Mouse (Mus musculus) spleen, adult 2 months (tissue): ENCODE results near the gene Serpina3k. TPM values are rescaled to one million over a fixed set of nuclear protein-coding genes. Genes with fewer than 3 reads are reported as not detected.
"Not testable (repeated sequence)": the region's sequence is repeated elsewhere in the genome, so short reads cannot be mapped to it uniquely, and the experiment has no call there.

Experiments used
- DNase-seq, 2 experiments: peaks; one replicate each; pipeline versions ENCODE4 v3.0.0 to v3.0.0-alpha.2; 2012 to 2021; ENCODE audit warnings: low spot score in 2 of 2, low read depth in 1 of 2
- H3K27ac ChIP-seq: fragments of 200-500 bp; 2 replicates; pipeline ENCODE4 v1.5.1; 2012; ENCODE audit warnings: low read length, inconsistent platforms; ENCODE audit not compliant: insufficient read depth
- H3K27me3 ChIP-seq: fragments of 200-500 bp; 2 replicates; pipeline ENCODE4 v1.6.1; 2012; ENCODE audit warnings: mild to moderate bottlenecking, moderate library complexity, low read length, inconsistent platforms; ENCODE audit not compliant: control insufficient read depth, insufficient read depth
- H3K36me3 ChIP-seq: fragments of 200-500 bp; 2 replicates; pipeline ENCODE4 v1.6.1; 2012; ENCODE audit warnings: mild to moderate bottlenecking, low read length, inconsistent platforms; ENCODE audit not compliant: control insufficient read depth, insufficient read depth
- H3K4me1 ChIP-seq: fragments of 200-500 bp; 2 replicates; pipeline ENCODE4 v1.6.1; 2011; ENCODE audit warnings: inconsistent platforms; ENCODE audit not compliant: control insufficient read depth, insufficient read depth, insufficient read length
- H3K4me3 ChIP-seq: fragments of 200-500 bp; 2 replicates; pipeline ENCODE4 v1.5.1; 2011; ENCODE audit warnings: mild to moderate bottlenecking, inconsistent platforms; ENCODE audit not compliant: insufficient read depth, insufficient read length; ENCODE audit errors: extremely low read depth
- CTCF ChIP-seq: fragments of 200-500 bp; IDR thresholded peaks from 2 replicates; pipeline ENCODE4 v1.5.1; 2011; ENCODE audit warnings: mild to moderate bottlenecking, inconsistent platforms; ENCODE audit not compliant: insufficient read depth, insufficient read length, insufficient replicate concordance; ENCODE audit errors: extremely low read depth
- POLR2A ChIP-seq: fragments of 200-500 bp; IDR thresholded peaks from 2 replicates; pipeline ENCODE4 v1.6.1; 2011; ENCODE audit warnings: low read depth, low read length, inconsistent platforms
- WGBS: fragments of 180-500 bp; shearing (Covaris S2); methylation state at CpG from one replicate; pipeline ENCODE4 v1.1.7; 2018; 5-methylcytosine and 5-hydroxymethylcytosine counted together
- polyA plus RNA-seq: library from polyadenylated mRNA; depleted of rRNA; stranded (reverse); fragments of >200 nt; gene quantifications from 2 replicates; pipeline ENCODE4 v1.2.3, GENCODE M21; 2012

Gene Serpina3k
- polyA plus RNA-seq, 1 experiment, result 0.05 TPM

- Histone ChIP-seq H3K36me3 (no peaks in the 10 kb centered on the region), H3K27me3 (no peaks in the 10 kb centered on the region), H3K4me1 (no peaks in the 10 kb centered on the region), H3K4me3 (no peak overlapping the region), H3K27ac (no peak overlapping the region)
- WGBS, result 30% methylated on average over 3 of the region's 3 CpGs
- TF ChIP-seq POLR2A, result no peak
- TF ChIP-seq CTCF, result no peak
- no peak for DNase-seq
Observed at GRCm38 (mm10) chr12:104356006-104356405, 17.7 kb downstream of the Serpina3k start.

GRCm38 (mm10) chr12:104369986-104370385 lies 31.7 kb downstream of the Serpina3k start:
- no peak overlapping the region for H3K4me3 ChIP-seq
- no peaks in the 10 kb centered on the region for H3K36me3 ChIP-seq
- H3K27ac ChIP-seq, result no peak overlapping the region
- TF ChIP-seq POLR2A (no peak), CTCF (no peak)
- H3K4me1 ChIP-seq, result no peaks in the 10 kb centered on the region
- DNase-seq, result no peak
- no peaks in the 10 kb centered on the region for H3K27me3 ChIP-seq
- whole genome bisulfite sequencing, result 81% methylated on average over 3 of the region's 3 CpGs

GRCm38 (mm10) chr12:104377179-104377578 lies 38.9 kb downstream of the Serpina3k start:
- H3K27me3 ChIP-seq, H3K4me1 ChIP-seq, H3K4me3 ChIP-seq, DNase-seq, H3K27ac ChIP-seq, H3K36me3 ChIP-seq: not testable (repeated sequence)
- 82% methylated on average over 5 of the region's 5 CpGs for WGBS

GRCm38 (mm10) chr12:104378351-104378750 lies 40.1 kb downstream of the Serpina3k start:
- H3K4me3 ChIP-seq, H3K4me1 ChIP-seq, H3K27me3 ChIP-seq, H3K27ac ChIP-seq, H3K36me3 ChIP-seq, DNase-seq: not testable (repeated sequence)
- 95% methylated on average over 2 of the region's 2 CpGs for WGBS

GRCm38 (mm10) chr12:104378815-104379214 lies 40.5 kb downstream of the Serpina3k start:
- DNase-seq, H3K4me3 ChIP-seq, H3K4me1 ChIP-seq, H3K36me3 ChIP-seq, H3K27me3 ChIP-seq, H3K27ac ChIP-seq: not testable (repeated sequence)
- 65% methylated on average over 5 of the region's 5 CpGs for WGBS

GRCm38 (mm10) chr12:104379856-104380255 lies 41.6 kb downstream of the Serpina3k start:
- no peaks in the 10 kb centered on the region for H3K4me1 ChIP-seq
- H3K27me3 ChIP-seq, result no peaks in the 10 kb centered on the region
- DNase-seq, result no peak
- no peak overlapping the region for H3K4me3 ChIP-seq
- no peak overlapping the region for H3K27ac ChIP-seq
- WGBS, result 94% methylated on average over 11 of the region's 11 CpGs
- H3K36me3 ChIP-seq, result no peaks in the 10 kb centered on the region
- no peak for TF ChIP-seq POLR2A
- TF ChIP-seq CTCF, result no peak

- not testable (repeated sequence) for H3K4me1 ChIP-seq, DNase-seq, H3K36me3 ChIP-seq, H3K4me3 ChIP-seq, H3K27me3 ChIP-seq, H3K27ac ChIP-seq
- 90% methylated on average over 8 of the region's 8 CpGs for WGBS
Observed at GRCm38 (mm10) chr12:104381071-104381604, 42.9 kb downstream of the Serpina3k start.

- H3K4me3 ChIP-seq, DNase-seq, H3K27ac ChIP-seq, H3K27me3 ChIP-seq, H3K4me1 ChIP-seq, H3K36me3 ChIP-seq: not testable (repeated sequence)
Observed at GRCm38 (mm10) chr12:104385987-104386386, 47.7 kb downstream of the Serpina3k start.

GRCm38 (mm10) chr12:104386878-104387277 lies 48.6 kb downstream of the Serpina3k start:
- H3K27me3 ChIP-seq, DNase-seq, H3K27ac ChIP-seq, H3K4me1 ChIP-seq, H3K4me3 ChIP-seq, H3K36me3 ChIP-seq: not testable (repeated sequence)
- WGBS, result 69% methylated on average over 2 of the region's 2 CpGs
